Mouse (Mus musculus) 3134 (cell line): Measurements from ENCODE around the gene Sigirr.

Experiments
- DNase-seq: peaks from one replicate; pipeline ENCODE4 v3.0.0-alpha.2; 2011; ENCODE audit warnings: low spot score; ENCODE audit not compliant: insufficient read length; ENCODE audit errors: extremely low read depth

The Sigirr gene

GRCm38 (mm10) chr7:141099911-141100691 is at the start of gene Sigirr:
Gene Sigirr, minus strand, starts transcription at chr7:141100572.
- no peak for DNase-seq

- no peak for DNase-seq
Observed at GRCm38 (mm10) chr7:141148639-141149038, 48.3 kb upstream of the Sigirr start.

- DNase-seq, result no peak
Observed at GRCm38 (mm10) chr7:141147044-141147443, 46.7 kb upstream of the Sigirr start.

DNA sequence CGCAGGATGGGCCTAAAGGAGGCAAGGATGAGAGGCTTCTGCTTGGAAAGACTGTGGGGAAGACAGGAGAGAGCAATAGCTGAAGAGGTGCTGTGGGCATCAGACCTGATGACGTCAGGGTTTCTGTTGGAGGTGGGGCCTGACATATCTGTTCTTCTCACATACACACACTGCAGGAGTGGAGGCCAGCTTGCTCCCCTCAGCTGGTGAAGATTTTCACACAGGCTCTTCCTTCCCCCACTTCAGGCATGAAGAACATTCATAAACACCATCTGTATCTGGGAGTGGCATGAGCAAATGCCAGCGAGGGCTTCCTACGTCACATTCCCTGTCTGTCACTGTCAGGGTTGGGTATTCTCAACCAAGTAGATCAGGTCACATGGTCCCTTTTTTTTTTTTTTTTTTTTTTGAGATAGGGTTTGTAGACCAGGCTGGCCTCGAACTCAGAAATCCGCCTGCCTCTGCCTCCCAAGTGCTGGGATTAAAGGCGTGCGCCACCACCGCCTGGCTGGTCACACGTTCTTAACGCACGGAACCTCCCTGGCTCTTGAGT is 45.7 kb upstream of the Sigirr start:
- DNase-seq, result no peak

GRCm38 (mm10) chr7:141145403-141145802 is 45.0 kb upstream of the Sigirr start:
- no peak for DNase-seq

DNA sequence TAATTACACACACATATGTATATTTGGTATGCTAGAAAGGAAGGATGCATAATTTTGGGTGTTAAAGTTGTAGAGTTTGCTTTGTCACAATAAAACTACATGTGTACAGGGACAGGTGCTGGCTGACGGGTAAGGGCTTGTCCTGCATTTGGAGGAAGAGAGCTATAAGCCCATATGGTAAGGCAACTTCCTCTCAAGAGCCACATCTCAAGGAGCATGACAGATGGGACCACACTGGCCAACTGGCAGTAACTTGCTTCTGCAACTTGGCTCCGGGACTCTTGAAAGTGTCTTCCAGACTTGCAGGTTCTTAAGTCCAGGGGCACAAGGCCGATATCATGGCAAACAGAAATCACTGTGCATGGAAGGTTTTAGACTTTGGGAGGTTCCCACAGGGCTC is 44.3 kb upstream of the Sigirr start:
- no peak for DNase-seq

DNA sequence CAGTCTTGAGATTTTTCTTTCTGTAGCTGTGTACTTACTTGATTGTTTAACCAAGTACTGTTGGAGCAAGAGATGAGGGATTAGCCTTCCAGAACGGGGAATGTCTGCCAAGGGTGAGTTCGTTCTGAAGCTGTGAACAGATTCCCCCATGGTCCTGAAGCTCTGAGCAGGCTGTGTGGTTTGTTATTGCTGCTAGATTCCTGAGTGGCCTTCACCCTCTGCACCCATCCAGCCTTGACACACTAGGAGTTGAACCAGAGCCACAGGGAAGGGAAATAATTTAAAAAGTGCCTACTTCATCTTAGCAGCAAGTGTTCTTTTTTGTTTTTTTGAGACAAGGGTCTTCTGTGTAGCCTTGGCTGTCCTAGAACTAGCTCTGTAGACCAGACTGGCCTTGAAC is 43.5 kb upstream of the Sigirr start:
- DNase-seq, result no peak

DNA sequence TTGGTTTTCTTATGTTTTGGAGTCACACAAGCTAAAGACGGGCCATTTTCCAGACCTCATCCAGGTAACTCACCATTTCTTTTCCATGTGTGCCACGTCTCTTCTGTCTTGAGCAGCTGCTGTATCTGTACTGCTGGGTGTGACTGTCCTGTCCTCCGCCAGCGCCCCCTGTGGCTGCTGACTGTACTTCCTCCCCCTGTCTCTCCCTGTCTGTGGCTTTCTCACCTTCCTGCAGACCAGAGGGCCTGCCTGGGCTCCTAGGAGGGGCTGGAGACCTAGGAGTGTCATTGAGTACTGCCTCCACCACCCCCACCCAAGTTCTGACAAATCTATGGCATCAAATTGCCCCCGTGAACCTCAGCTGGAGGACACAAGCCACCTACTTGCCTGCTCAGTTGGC is 42.7 kb upstream of the Sigirr start:
- peak; percentile 28 for DNase-seq

GRCm38 (mm10) chr7:141141326-141141725 is 41.0 kb upstream of the Sigirr start:
- DNase-seq, result no peak

DNA sequence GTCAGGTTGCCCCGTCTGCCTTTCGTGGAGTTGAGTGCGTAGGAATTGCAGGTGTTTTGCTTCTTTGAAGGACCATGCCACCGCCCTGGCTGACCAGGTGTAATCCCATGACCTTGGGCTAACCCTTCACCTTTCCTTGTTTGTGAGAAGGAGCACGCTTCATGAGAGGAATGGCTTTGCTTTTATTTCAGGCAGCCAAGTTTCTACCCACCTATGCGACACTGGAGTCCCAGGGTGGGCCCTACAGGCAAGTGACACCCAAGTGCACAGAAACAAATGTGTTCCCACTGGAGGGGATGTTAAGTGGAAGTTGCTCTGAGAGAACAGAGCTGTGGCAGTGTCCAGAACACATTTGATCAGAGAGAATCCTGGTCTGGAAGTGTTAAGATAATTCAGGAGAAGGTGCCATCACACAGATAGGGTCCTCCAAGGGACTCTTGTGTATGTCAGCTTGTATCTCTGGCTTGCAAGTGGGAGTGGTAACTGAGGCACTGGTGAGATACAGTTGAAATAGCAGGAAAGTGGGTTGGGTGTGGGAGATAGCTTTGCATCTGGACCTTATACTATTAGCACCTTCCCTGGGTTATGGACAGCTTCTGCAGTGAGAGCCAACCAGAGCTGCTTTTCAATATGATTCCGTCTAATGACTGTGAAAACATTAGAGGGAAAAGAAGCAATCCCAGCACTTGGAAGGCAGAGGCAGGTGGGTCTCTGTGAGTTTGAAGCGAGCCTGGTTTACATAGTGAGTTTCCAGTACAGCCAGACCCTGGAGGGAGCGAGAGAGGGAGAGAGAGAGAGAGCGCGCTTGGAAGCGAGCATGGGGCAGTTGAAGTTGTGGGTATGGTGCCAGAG is 31.8 kb upstream of the Sigirr start:
- DNase-seq, result no peak

DNA sequence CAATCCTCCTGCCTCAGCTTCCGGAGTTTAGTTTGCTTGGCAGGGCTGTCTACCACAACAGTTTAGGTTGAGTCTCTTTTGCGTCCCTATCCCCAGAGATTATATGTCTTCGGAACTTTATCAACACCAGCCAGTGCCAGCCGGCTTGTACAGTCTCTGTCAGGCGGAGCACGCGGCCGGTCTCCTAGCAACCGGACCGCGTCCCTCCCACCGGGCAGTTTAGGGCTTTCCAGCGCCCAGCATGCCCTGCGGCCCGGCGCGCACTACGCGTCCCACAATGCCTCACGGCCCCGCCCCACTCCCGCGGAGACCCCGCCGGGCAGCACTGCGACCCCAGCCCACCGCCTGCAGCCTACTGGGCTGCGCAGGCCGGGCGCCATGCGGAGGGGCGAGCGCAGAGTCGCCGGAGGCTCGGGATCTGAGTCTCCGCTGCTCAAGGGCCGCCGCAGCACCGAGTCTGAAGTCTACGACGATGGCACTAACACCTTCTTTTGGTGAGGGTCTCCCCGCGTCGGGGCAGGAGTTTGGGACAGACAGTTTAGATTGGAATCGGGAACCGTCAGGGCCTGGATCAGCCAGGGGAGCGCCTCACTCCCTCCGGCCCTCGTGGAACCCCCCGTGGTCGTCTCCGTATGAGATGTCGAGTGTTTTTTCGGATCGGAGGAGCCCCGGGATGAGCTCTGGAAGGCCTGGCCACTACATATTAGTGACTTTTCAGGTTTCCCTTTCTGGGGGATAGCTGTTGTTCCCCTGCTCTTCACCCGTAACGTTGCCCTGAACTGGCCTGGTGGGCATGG is 30.9 kb upstream of the Sigirr start:
- DNase-seq, result peak; percentile 85

DNA sequence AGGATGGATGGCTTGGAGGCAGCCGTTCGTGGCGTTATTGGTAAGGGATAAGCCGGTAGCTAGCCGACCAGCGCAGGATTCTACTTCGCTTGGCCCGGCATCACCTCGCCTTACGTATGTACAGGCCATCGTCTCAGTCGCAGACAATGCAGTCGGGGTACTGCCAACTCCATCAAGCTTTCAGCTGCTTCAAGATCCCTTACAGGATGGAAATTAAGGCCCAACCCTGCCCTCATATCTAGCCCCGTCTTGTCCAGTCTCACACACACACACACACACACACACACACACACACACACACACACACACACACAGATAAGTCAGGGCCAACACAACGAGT is 23.1 kb upstream of the Sigirr start:
- no peak for DNase-seq

- peak; percentile 98 for DNase-seq
Observed at GRCm38 (mm10) chr7:141122689-141123516, 22.5 kb upstream of the Sigirr start.

DNA sequence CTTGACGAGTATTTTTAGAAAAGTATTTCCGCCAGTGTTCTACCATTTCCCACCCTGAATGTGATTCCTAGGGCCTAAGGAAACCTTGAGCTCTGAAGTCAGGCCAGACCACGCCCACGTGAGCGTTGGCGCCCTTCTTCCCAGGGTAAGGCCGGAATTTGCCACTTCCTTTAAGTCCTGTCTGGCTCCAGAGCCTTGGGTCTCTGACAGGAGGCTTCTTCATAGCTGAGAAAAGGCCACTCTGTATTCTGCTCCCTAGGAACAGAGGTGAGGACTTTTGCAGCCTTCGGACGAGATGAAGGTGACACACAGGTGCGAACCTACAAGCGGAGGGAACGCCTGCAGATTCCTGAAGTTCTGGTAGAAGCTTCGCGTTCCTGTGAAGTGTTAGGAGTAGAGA is 21.9 kb upstream of the Sigirr start, which contains the start of gene Ptdss2:
Gene Ptdss2, plus strand, starts transcription at position 138 of the 400 bp plus-strand sequence.
- DNase-seq, result no peak

- no peak for DNase-seq
Observed at GRCm38 (mm10) chr7:141121051-141121531, 20.7 kb upstream of the Sigirr start.

DNA sequence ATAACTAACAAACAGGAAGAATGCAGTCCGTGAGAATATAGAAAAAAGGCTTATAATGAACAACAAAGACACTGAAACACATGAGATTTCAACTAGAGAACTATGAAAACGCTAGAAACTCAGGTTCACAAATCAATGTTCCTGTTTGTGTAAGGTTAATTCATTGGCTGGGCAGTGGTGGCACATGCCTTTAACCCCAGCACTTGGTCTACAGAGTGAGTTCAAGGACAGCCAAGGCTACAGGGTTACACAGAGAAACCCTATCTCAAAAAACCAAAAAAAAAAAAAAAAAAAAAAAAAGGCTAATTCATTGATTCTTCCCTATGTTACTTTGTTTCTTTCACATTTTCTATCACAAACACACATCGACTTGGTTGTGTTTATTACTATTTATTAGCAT is 20.2 kb upstream of the Sigirr start:
- no peak for DNase-seq

GRCm38 (mm10) chr7:141119487-141119886 is 19.1 kb upstream of the Sigirr start:
- no peak for DNase-seq

- no peak for DNase-seq
Observed at GRCm38 (mm10) chr7:141117636-141118035, 17.3 kb upstream of the Sigirr start, which contains the start of gene Ano9. Gene Ano9, minus strand, starts transcription at chr7:141117806.

DNA sequence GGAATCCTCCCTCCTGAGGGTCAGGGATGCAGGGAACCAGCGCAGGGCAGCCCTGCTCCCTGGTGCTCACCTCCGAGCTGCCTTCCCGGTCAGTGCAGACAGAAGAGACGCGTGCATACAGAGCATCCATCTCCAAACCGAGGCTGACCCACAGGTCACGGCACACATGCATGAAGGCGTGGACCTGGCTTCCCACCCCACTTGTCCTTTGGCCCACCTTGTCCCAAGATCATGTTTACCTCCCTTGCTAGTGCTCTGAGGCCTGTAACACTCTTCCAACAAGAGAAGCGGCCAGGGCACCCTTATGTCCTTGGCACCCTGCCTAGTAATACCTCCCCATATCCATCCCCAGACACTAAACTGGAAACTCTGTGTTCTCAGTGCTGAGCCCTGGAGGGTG is 15.5 kb upstream of the Sigirr start:
- no peak for DNase-seq

DNA sequence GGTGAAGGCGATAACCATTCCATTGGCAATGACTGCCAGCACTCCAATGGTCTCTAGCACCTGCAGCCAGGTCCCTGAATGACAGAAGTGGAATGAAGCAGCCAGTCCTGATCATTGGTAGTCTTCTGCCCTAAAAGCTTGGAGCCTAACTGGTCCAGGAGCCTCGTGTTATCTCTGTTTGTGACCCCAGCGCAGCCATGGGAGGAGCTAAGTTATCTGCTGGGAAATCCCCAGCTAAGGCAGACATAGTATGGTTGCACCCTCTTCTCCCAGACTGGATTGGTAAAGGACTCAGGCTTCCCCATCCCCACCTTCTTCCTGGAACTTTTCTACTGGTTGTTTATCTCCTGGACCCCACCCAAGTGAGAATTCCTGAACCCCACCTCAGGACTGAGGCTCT is 2.8 kb upstream of the Sigirr start:
- DNase-seq, result no peak
